Mouse (Mus musculus): ENCODE data around the gene Stum.
"Not testable (repeated sequence)": the region's sequence is repeated elsewhere in the genome, so short reads cannot be mapped to it uniquely, and the experiment has no call there.

The Stum gene

GRCm38 (mm10) chr1:180403694-180404606, 79.4 kb downstream of the Stum start:
- DNase-seq = no peak

- DNase-seq = no peak
These were observed 80.0 kb downstream of the Stum start for GRCm38 (mm10) chr1:180403357-180403693.

- no peak for DNase-seq
These were observed 80.7 kb downstream of the Stum start for GRCm38 (mm10) chr1:180402481-180403081.

GRCm38 (mm10) chr1:180401725-180402124, 81.6 kb downstream of the Stum start:
- no peak for DNase-seq

GRCm38 (mm10) chr1:180400691-180401455, 82.4 kb downstream of the Stum start:
- no peak for DNase-seq

- no peak for DNase-seq
These were observed 84.9 kb downstream of the Stum start for GRCm38 (mm10) chr1:180398446-180398845.

- no peak for DNase-seq
These were observed 85.6 kb downstream of the Stum start for GRCm38 (mm10) chr1:180397734-180398133.

GRCm38 (mm10) chr1:180393873-180394272, 89.4 kb downstream of the Stum start:
- no peak for DNase-seq

- DNase-seq = no peak
These were observed 90.1 kb downstream of the Stum start for GRCm38 (mm10) chr1:180393017-180393797.

- no peak for DNase-seq
These were observed 91.0 kb downstream of the Stum start for GRCm38 (mm10) chr1:180392137-180392798.

GRCm38 (mm10) chr1:180391575-180391945, 91.7 kb downstream of the Stum start:
- DNase-seq = no peak

- DNase-seq = no peak
These were observed 92.3 kb downstream of the Stum start for GRCm38 (mm10) chr1:180390746-180391574.

- no peak for DNase-seq
These were observed 93.0 kb downstream of the Stum start for GRCm38 (mm10) chr1:180390321-180390731.

- not testable (repeated sequence) for DNase-seq
These were observed 94.0 kb downstream of the Stum start for GRCm38 (mm10) chr1:180389213-180389760.

- DNase-seq = no peak
These were observed 94.8 kb downstream of the Stum start for GRCm38 (mm10) chr1:180388481-180388880.

GRCm38 (mm10) chr1:180387750-180388480, 95.4 kb downstream of the Stum start:
- no peak for DNase-seq

GRCm38 (mm10) chr1:180386951-180387749, 96.2 kb downstream of the Stum start:
- peak; percentile 97 for DNase-seq

- no peak for DNase-seq
These were observed 98.0 kb downstream of the Stum start for GRCm38 (mm10) chr1:180385308-180385707.

GRCm38 (mm10) chr1:180384486-180384885, 98.8 kb downstream of the Stum start:
- no peak for DNase-seq

All from right cerebral cortex, postnatal 14 days (tissue).